Mouse (Mus musculus) midbrain, embryonic 16.5 days (tissue): ENCODE data around the gene Wnt9a. TPM values are rescaled to one million over a fixed set of nuclear protein-coding genes. Genes with fewer than 3 reads are reported as not detected.
A peak's percentile ranks its signal among the peaks of the same experiment; 100 is the strongest.

Source experiments
- ATAC-seq: fragments of 200-750 bp; cut with Nextera tagmentation; 2 replicates; pipeline ENCODE4 v1.8.0; 2017; ENCODE audit warnings: moderate TSS enrichment
- H3K27ac ChIP-seq: fragments of 300-500 bp; sonication (generic); 2 replicates; pipeline ENCODE4 v1.5.1; 2014; ENCODE audit warnings: mild to moderate bottlenecking, low read length, mixed read lengths
- H3K27me3 ChIP-seq: fragments of 300-500 bp; sonication (generic); 2 replicates; pipeline ENCODE4 v1.6.1; 2014; ENCODE audit warnings: low read depth, low read length, mixed read lengths; ENCODE audit not compliant: control insufficient read depth, insufficient read depth
- H3K36me3 ChIP-seq: fragments of 300-500 bp; sonication (generic); 2 replicates; pipeline ENCODE4 v1.6.1; 2014; ENCODE audit warnings: mild to moderate bottlenecking, low read length, moderate library complexity, mixed read lengths; ENCODE audit not compliant: control insufficient read depth, insufficient read depth
- H3K4me1 ChIP-seq: fragments of 300-500 bp; sonication (generic); 2 replicates; pipeline ENCODE4 v1.6.1; 2014; ENCODE audit warnings: mild to moderate bottlenecking, low read length, mixed read lengths; ENCODE audit not compliant: control insufficient read depth, insufficient read depth
- H3K4me2 ChIP-seq: fragments of 300-500 bp; sonication (generic); 2 replicates; pipeline ENCODE4 v1.6.1; 2014; ENCODE audit warnings: mild to moderate bottlenecking, low read length, mixed read lengths
- H3K4me3 ChIP-seq: fragments of 300-500 bp; sonication (generic); 2 replicates; pipeline ENCODE4 v1.5.1; 2014; ENCODE audit warnings: low read depth, mild to moderate bottlenecking, low read length, moderate library complexity, mixed read lengths
- H3K9ac ChIP-seq: fragments of 300-500 bp; sonication (generic); 2 replicates; pipeline ENCODE4 v1.6.1; 2014; ENCODE audit warnings: low read depth, low read length, mixed read lengths
- H3K9me3 ChIP-seq: fragments of 300-500 bp; sonication (generic); replicated peaks from 2 replicates; pipeline ENCODE4 v1.6.1; 2014; ENCODE audit warnings: mild to moderate bottlenecking, low read length, mixed read lengths; ENCODE audit not compliant: control insufficient read depth, poor library complexity, severe bottlenecking
- WGBS: fragments of 180-500 bp; shearing (Covaris S2); extraction: QIAGEN DNeasy Blood & Tissue Kit; methylation state at CpG from one replicate; pipeline ENCODE4 v1.1.7; 2014; 5-methylcytosine and 5-hydroxymethylcytosine counted together
- polyA plus RNA-seq: library from polyadenylated mRNA; unstranded; fragments of >200 nt; fragmentation: Nextera tagmentation; extraction: Ambion mirVana; gene quantifications from 2 replicates; pipeline ENCODE4 v1.2.1, GENCODE M21; 2015

Wnt9a gene
- polyA plus RNA-seq: 3.0 and 3.6 TPM in 2 replicates

DNA sequence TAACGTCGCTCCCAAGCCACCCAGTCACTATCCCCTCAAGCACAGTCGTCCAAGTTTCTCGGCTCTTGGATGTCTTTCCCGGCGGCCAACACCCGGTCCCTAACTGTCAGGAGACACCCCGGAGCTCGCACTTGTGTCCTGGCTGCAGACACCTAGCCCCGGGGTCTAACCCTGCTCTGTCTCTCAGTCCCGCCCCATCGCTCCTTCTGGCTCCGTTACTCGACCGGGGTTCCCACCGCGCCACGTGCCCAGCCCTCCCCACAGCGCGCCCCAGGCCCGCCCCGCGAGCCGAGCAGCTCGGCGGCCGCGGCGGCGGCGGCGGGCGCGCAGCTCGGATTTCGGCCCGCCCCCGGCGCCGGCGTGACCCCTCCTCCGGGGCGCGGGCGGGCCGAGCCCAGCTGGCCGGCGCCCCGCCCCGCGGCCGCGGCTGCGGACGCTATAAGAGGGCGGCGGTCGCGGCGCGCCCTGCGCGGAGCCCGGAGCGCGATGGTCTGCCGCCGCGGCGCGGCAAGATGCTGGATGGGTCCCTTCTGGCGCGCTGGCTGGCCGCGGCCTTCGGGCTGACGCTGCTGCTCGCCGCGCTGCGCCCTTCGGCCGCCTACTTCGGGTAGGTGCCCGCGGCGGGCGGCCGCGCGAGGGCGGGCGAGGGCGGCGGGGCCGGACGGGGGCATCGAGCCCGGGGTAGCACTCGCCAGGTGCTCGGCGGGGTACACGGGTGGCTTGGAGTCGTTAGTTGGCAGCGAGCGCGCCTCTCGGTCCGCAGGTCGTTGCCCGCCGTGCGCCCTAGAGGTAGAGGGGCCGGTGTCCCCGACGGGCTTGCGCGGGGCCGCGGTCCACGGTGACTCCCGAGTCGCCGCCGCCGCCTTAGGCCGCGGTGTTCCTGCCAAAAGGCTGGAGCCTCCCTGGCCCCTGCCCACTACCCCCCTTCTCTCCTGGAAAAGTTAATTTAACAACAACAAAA, at the start of gene Wnt9a:
Gene Wnt9a, plus strand, starts transcription at position 468 of the 961 bp plus-strand sequence.
- Histone ChIP-seq H3K4me1 (peaks cover 26% of the 10 kb centered on the region), H3K27me3 (peaks cover 72% of the 10 kb centered on the region), H3K4me3 (peak within 1 kb of the TSS; percentile 62), H3K9ac (peak within 1 kb of the TSS; percentile 75), H3K27ac (no peak within 1 kb of the TSS), H3K9me3 (no peaks in the 10 kb centered on the region), H3K36me3 (no peaks in the 10 kb centered on the region), H3K4me2 (peak within 1 kb of the TSS; percentile 87)
- peak; percentile 33; the same call in 1 of the 2 replicates for ATAC-seq
- whole genome bisulfite sequencing: under 1% methylated on average over 78 of the region's 128 CpGs

DNA sequence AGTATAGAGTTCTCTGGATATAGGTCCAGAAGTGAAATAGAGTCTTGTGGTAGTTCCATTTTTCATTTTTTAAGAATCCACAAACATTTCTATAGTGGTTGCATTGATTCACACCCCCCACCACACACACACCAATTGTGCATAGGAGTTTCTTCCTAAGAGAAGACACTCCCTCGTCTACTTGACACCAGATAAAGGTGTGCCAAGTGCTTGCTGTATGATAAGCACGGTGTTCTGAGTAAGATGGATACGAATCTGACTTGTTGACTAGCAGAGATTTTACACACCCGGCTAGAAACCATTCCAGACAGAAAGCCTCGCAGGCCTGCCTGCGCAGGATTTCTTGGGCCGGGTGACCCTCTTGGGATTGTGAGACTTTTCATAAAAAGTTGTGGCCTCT, 47.1 kb upstream of the Wnt9a start:
- no peak for ATAC-seq
- 88% methylated on average over 7 of the region's 7 CpGs for WGBS
- Histone ChIP-seq H3K4me1 (0 out of 2 replicates have a peak, but pooled peaks cover 3% of the 10 kb centered on the region), H3K27me3 (peaks cover 4% of the 10 kb centered on the region; the same call in 1 of the 2 replicates), H3K27ac (no peak overlapping the region), H3K4me2 (no peak overlapping the region), H3K4me3 (no peak overlapping the region), H3K9ac (no peak overlapping the region), H3K9me3 (no peaks in the 10 kb centered on the region), H3K36me3 (no peaks in the 10 kb centered on the region)

DNA sequence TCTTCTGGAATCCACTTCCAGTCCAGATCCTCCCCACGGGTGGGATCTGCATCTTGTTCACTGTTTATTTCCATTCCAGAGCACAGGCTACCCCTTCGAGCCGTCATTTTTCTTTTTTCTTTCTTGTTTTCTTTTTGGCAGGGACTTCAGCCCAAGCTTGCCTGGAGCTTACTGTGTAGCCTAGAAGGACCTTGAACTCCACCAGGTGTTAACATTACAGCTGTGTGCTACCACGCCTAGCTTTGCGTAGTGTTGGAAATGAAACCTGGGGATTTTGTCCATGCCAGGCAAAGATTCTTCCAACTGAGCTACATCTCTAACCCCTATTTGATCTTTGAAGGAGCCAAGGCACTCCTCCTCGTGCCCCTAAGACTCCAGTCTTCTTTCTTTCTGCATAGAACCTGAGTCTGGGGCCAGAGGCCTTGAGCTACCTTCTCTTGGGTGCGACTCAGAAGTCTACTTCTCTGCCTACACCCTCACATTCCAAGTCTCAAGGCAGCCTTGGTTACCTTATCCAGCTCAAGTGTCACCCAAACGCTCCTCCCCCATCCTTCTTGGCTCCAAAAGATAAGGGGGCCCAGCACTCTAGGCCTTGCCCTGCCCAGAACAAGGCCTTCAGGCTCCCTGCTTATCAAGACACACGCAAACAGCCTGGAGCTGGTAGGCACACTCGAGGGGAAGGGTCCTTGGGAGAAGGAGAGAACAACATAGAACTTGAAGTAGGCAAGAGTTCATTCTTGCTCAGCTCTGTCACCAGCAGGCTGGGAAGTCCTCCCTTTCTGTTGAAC, 45.8 kb upstream of the Wnt9a start:
- Histone ChIP-seq H3K36me3 (no peaks in the 10 kb centered on the region), H3K4me1 (0 out of 2 replicates have a peak, but pooled peaks cover 3% of the 10 kb centered on the region), H3K9me3 (no peaks in the 10 kb centered on the region), H3K27ac (no peak overlapping the region), H3K4me3 (no peak overlapping the region), H3K4me2 (no peak overlapping the region), H3K27me3 (peaks cover 5% of the 10 kb centered on the region; the same call in 1 of the 2 replicates), H3K9ac (no peak overlapping the region)
- ATAC-seq: no peak
- WGBS: 91% methylated on average over 10 of the region's 10 CpGs

DNA sequence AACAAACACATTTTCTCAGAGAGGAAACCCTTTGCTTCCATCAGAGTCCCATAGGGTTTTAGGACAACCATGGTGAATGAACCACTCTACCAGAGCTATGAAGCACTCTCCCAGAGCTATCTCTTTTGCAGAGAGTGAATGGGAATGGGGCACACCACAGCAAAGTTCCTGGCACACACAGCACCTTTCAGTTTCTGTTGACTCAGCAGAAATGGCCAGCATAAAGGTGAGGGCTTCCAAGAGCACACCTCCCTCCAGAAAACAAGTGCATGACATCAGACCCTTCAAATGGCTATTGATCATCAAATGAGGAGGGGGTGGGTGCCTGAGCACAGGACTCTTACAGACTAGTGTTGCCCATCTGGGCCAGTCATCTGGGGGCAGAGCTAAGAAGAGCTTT, 44.4 kb upstream of the Wnt9a start:
- Histone ChIP-seq H3K9ac (no peak overlapping the region), H3K27ac (no peak overlapping the region), H3K4me1 (0 out of 2 replicates have a peak, but pooled peaks cover 3% of the 10 kb centered on the region), H3K9me3 (no peaks in the 10 kb centered on the region), H3K4me2 (no peak overlapping the region), H3K36me3 (no peaks in the 10 kb centered on the region), H3K4me3 (no peak overlapping the region), H3K27me3 (peaks cover 11% of the 10 kb centered on the region)
- no peak for ATAC-seq

DNA sequence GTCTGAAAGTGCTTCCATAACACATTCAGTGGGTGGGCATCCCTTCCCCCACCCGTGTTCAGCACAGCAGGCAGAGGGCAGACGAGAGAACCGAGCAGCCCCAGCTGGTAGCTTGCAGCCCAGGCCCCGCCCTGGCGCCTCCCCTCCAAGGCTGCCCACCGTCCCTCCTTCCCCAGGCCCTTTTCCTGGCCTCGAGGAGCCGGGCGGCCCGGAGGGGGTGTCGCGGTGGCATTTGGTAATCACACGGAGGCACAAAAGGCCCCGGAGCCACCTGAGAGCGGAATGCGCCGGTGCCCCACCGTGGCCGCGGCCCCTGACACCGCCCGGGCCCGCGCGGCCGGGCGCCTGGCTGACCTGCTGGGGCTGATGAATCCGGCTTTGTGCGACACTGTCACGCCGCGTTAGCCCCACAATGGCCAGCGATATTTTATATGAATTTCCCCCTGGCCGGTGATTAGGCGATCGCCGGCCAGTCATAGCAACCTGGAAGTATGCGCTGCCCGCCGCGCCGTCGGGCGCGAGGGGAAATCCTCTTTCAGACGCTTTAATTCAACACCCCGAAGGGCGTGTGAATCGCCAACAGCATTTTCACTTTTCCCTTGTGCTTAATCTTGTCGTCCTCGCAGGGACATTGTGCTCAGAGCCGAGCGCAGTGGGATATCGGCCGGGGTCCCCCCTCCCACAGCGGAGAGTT, 42.7 kb upstream of the Wnt9a start:
- WGBS: 0% methylated on average over 56 of the region's 56 CpGs
- ATAC-seq: peak; percentile 94
- H3K4me2 ChIP-seq: peak overlapping the region; percentile 80
- peaks cover 11% of the 10 kb centered on the region for H3K27me3 ChIP-seq
- peak overlapping the region; percentile 84 for H3K9ac ChIP-seq
- H3K9me3 ChIP-seq: no peaks in the 10 kb centered on the region; the same call in 1 of the 2 replicates
- H3K27ac ChIP-seq: peak overlapping the region; percentile 28; the same call in 1 of the 2 replicates
- H3K4me3 ChIP-seq: peak overlapping the region; percentile 55
- 0 out of 2 replicates have a peak, but pooled peaks cover 3% of the 10 kb centered on the region for H3K4me1 ChIP-seq
- H3K36me3 ChIP-seq: no peaks in the 10 kb centered on the region

DNA sequence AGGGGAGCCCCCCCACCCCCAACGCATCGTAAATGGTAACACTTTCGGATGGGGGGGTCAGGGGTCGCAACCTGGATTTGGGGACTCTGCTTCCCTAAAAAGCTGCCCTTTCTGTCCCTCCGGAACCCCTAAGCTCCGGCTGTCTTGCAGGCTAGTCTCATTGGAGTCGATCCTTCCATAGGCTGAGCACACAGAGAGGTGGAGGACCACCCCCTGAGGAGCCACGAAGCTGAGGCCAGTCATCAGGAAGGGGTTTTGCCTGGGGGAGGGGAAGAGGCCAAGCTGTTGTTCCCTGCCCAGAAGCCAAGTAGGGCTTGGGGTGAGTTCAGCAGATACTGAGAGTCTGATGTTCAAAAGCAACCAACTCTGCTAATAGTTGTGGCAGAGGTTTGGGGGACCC, 42.1 kb upstream of the Wnt9a start:
- Histone ChIP-seq H3K36me3 (no peaks in the 10 kb centered on the region), H3K9me3 (no peaks in the 10 kb centered on the region; the same call in 1 of the 2 replicates), H3K4me1 (0 out of 2 replicates have a peak, but pooled peaks cover 3% of the 10 kb centered on the region), H3K9ac (peak overlapping the region; percentile 84), H3K27ac (no peak overlapping the region), H3K4me2 (peak overlapping the region; percentile 80), H3K4me3 (peak overlapping the region; percentile 55), H3K27me3 (peaks cover 11% of the 10 kb centered on the region)
- WGBS: under 1% methylated on average over 8 of the region's 8 CpGs
- no peak for ATAC-seq

DNA sequence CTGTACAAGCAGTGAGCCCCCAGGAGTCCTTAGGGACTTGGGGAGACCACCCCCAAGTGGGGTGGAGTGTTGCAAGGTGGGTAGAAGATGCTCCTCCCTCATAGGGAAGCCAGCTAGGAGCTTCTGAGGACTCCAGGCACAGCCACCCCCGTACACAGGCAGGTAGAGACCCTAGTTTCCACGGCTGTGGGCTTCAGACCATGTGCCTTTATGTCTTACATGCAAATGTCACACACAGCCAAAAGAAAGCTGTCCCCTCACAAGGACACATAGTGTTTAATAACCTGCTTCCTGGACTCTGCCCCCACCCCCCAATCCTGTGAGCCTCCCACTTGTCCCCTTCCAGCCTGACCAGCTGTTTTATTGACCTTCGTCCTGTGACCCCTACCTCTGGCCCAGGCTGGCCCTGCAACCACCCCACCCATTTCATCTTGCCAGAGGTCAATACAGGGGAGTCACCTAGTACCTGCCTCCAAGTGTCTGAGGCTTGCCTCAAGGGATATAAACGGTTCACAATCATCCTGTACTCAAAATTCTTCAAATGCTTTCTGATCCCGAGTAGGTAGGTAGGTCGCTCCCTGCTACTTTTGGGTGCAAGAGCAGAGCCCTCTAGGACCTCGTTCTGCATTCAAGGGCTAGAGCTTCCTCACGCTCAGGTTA, 41.4 kb upstream of the Wnt9a start:
- H3K36me3 ChIP-seq: no peaks in the 10 kb centered on the region
- no peak for ATAC-seq
- H3K4me1 ChIP-seq: 0 out of 2 replicates have a peak, but pooled peaks cover 3% of the 10 kb centered on the region
- no peak overlapping the region for H3K4me2 ChIP-seq
- no peaks in the 10 kb centered on the region; the same call in 1 of the 2 replicates for H3K9me3 ChIP-seq
- no peak overlapping the region for H3K9ac ChIP-seq
- peaks cover 11% of the 10 kb centered on the region for H3K27me3 ChIP-seq
- H3K27ac ChIP-seq: no peak overlapping the region
- WGBS: 48% methylated on average over 8 of the region's 8 CpGs
- H3K4me3 ChIP-seq: no peak overlapping the region

DNA sequence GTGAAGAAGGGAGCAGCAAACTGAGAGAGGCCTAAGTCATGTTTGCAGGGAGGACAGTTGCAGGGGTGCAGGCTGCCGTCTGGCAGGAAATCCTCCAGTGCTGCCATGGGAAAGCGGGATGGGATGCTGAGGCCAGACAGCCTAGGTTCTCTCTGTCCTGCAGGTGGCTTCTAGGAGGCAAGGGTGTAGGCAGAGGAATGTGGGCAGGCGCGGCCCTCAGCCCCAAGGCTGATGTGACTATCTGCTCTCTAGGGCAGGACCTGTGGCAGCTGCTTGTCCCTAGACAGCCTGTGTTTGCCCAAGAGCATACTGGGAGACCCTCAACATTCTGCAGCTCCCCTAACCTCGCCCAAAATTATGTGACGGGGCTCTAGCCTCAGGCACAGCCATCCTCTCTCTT, 40.0 kb upstream of the Wnt9a start:
- Histone ChIP-seq H3K9me3 (no peaks in the 10 kb centered on the region; the same call in 1 of the 2 replicates), H3K27ac (no peak overlapping the region), H3K36me3 (no peaks in the 10 kb centered on the region), H3K4me3 (no peak overlapping the region), H3K9ac (no peak overlapping the region), H3K27me3 (peaks cover 9% of the 10 kb centered on the region), H3K4me2 (no peak overlapping the region), H3K4me1 (0 out of 2 replicates have a peak, but pooled peaks cover 3% of the 10 kb centered on the region)
- ATAC-seq: no peak
- 15% methylated on average over 6 of the region's 6 CpGs for whole genome bisulfite sequencing
